Mouse (Mus musculus) adrenal gland, postnatal 14 days (tissue): ENCODE measurements at regions not wholly inside any gene's neighbourhood (a gene's known extent, or its start where the extent isn't known, plus 50 kb on each side); places are given as distances from the start of the nearest gene placed in this dataset.
"Not testable (repeated sequence)": the region's sequence is repeated elsewhere in the genome, so short reads cannot be mapped to it uniquely, and the experiment has no call there.

Experiments
- DNase-seq: peaks from one replicate; pipeline ENCODE4 v3.0.0; 2021; ENCODE audit warnings: mixed read lengths

DNA sequence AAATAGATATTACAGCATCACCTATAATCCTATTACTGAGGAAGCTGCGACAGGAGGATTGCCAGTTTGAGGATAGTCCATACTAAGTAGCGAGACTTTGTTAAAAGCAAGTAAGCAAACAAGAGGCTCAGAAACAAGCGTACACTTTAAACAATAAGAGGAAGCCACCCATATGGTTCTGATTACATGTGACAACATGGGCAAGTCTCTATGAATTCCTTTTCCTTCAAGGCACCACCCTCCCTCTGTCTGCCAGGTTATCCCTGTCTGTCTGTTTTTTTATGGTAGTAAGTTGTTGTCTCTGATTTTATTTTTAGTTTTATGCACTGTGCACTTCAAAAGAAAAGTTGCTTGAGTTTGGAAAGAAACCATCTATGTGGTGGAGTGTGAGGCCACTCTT is 76.8 kb upstream of the Tars start:
- DNase-seq, result no peak

DNA sequence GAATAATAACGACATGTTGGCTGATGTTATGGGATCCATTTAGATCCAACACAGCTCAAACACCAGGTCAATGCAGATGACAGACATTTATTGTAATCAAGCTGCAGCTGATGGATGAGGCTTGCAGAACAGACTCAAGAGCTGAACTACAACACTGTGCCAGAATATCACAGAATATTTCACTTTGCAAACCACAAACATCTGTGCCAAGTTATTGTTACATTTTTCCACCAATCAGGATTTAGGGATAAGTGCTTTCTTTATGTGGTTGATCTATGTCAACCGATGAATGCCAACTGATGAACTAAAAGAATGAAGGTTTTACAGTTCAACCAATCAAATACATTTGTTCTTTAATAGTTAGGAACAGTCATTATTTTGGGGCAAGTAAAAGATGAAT is 63.9 kb upstream of the Tars start:
- DNase-seq, result no peak

DNA sequence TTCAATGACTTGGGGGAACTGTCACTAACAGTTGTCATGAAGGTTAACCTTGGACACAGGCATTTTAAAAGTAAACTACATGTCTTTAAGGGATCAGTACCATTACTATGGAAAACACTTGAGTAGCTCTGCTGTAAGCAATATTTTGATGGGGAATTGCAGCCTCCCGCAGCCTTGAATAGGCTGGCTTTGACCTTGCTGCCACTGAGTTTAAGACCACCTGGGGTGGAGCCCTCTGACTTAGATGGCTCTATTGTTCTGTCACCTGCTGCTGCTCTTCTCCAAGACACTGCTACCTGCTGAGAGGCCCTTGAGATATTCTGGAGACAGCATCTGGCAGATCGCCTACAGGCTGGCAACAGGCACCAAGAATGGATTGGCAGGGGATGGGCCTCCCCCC is 62.1 kb upstream of the Tars start:
- DNase-seq, result not testable (repeated sequence)

DNA sequence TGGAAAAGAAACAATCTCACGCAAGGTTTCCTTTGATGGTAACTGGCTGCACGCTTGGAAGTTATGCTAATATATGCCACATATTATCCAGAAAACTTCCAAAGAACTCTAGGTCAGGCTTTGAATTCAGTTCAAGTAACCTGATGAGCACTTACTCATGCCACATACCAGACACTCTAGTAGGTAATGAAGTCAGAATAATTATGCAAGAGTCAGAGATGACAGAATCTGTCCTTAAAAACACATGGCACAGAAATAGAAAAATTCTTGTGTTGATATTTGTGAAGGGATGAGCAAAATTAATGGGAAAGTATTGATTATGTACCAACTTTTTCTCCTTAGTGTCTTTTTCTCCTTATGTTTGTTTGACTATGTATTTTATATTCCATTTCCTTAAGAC is 59.8 kb upstream of the Tars start:
- DNase-seq, result no peak

DNA sequence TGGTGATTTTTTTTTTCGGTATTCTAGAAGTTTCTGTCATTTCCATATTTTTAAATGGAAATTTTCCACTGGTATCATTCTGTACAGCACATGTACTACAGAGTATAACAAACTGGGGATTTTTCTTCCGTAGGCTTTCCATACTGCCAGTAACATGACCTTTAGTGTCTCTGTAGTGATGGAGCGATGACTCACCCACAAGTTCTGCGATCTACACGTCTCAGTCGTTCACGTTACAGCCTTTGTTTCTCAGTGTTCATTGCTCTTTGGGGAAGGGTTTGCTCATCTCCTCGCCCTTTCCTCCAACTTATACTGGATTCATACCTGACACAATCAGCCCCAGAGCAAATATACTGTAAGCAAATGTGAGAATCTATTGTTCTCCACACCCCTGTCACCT is 57.8 kb upstream of the Tars start:
- DNase-seq, result no peak

DNA sequence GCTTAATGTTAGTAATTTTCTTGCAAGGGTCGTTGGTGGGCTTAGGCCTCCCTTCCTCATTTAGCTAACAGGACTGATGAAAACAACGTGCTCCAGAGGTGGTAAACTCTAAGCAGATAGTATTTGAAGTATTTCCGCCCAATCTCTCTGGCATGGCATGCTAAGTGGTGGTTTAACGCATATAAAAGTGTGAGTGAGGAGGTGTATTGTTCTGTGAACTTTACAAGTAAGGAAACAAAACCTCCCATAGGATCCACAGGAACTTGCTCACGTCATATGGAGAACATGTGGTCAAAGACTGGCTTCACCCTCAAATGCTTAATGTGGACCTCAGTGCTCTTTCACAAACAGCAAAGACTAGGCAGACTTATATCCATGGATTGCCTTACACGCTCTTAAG is 56.5 kb upstream of the Tars start:
- DNase-seq, result no peak

DNA sequence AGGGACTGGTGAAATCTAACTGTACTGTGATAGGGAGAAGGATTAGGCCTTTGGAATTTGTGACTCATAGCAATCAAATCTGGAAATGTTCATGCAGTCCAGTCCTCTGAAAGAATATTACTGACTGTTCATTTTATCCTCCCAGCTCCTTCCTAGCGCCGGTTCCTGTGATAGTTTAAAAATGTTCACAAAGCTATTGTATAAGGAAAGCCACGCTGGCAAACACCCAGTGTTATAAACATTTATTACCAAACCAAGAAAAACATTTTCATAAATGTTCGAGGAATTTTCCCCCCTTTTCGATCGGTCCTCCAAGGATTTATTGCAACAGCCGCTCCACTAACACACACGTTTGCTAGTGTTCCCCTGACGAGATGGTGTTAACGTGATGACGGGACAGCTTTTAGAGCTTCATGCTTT is 55.9 kb upstream of the Tars start:
- no peak for DNase-seq

DNA sequence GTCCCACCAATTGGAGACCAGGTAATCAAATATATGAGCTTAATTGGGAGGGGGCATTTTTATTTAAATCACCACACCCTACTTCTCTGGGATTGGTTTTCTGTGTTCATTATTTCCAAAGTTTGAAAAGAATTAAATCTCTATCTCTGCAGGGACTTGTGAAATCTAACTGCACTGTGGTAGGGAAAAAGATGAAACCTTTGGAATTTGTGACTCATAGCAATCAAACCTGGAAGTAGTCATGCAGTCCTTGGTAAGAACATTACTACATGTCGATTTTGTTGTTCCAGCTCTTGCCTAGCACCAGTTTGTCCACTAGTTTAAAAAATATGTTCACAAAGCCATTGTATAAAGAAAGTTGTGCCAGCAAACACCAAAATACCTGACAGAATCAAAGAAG is 54.5 kb upstream of the Tars start:
- no peak for DNase-seq

DNA sequence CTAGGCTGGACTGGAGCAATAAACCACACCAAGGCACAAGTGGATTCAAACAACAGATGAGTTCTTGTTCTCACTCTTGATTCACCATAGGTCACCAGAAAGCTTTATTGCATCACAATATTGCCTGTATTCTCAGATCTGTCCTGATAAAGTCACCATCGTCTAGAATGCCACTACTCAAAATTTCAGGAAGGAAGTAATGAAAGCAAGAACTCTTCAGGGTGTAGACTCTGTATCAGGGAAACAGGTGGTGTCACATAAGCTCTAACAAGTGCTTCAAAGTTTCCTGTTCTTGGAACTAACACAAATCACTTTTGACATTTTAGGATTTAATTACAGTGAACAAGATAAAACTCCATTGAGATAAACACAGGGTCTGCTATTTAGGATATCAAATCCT is 52.2 kb upstream of the Tars start:
- DNase-seq, result no peak
